Mouse (Mus musculus) forebrain, postnatal 0 days (tissue): ENCODE measurements around the gene Mat2a. TPM values are rescaled to one million over a fixed set of nuclear protein-coding genes. Genes with fewer than 3 reads are reported as not detected.

Experiments
- ATAC-seq: fragments of 200-750 bp; cut with Nextera tagmentation; 2 replicates; pipeline ENCODE4 v1.8.0; 2017; ENCODE audit warnings: mild to moderate bottlenecking, moderate library complexity
- DNase-seq: peaks from one replicate; pipeline ENCODE4 v3.0.0-alpha.2; 2015
- H3K27ac ChIP-seq: fragments of 300-500 bp; sonication (generic); 2 replicates; pipeline ENCODE4 v1.5.1; 2014; ENCODE audit warnings: low read depth, mild to moderate bottlenecking, antibody characterized with exemption, low read length, moderate library complexity, mixed read lengths
- H3K27me3 ChIP-seq: fragments of 300-500 bp; sonication (generic); 2 replicates; pipeline ENCODE4 v1.6.1; 2014; ENCODE audit warnings: mild to moderate bottlenecking, low read length, mixed read lengths; ENCODE audit not compliant: insufficient read depth
- H3K36me3 ChIP-seq: fragments of 300-500 bp; sonication (generic); 2 replicates; pipeline ENCODE4 v1.6.1; 2014; ENCODE audit warnings: mild to moderate bottlenecking, moderate library complexity; ENCODE audit not compliant: insufficient read depth
- H3K4me1 ChIP-seq: fragments of 300-500 bp; sonication (generic); 2 replicates; pipeline ENCODE4 v1.6.1; 2014; ENCODE audit warnings: antibody characterized with exemption; ENCODE audit not compliant: insufficient read depth
- H3K4me2 ChIP-seq: fragments of 300-500 bp; sonication (generic); 2 replicates; pipeline ENCODE4 v1.6.1; 2014; ENCODE audit warnings: low read depth, mild to moderate bottlenecking, moderate library complexity
- H3K4me3 ChIP-seq: fragments of 300-500 bp; sonication (generic); 2 replicates; pipeline ENCODE4 v1.5.1; 2014; ENCODE audit warnings: low read depth, low read length, mixed read lengths
- H3K9ac ChIP-seq: fragments of 300-500 bp; sonication (generic); 2 replicates; pipeline ENCODE4 v1.6.1; 2014; ENCODE audit warnings: mild to moderate bottlenecking
- H3K9me3 ChIP-seq: fragments of 300-500 bp; sonication (generic); 2 replicates; pipeline ENCODE4 v1.6.1; 2016; ENCODE audit warnings: low read length
- CTCF ChIP-seq: sonication (generic); IDR thresholded peaks from 2 replicates; pipeline ENCODE4 v1.5.1; 2016; ENCODE audit warnings: antibody characterized with exemption, control low read depth, low read depth
- WGBS: fragments of 180-500 bp; shearing (Covaris S2); extraction: QIAGEN DNeasy Blood & Tissue Kit; methylation state at CpG from one replicate; pipeline ENCODE4 v1.1.7; 2014; 5-methylcytosine and 5-hydroxymethylcytosine counted together
- polyA plus RNA-seq: library from polyadenylated mRNA; unstranded; fragments of >200 nt; fragmentation: Nextera tagmentation; extraction: Ambion mirVana; gene quantifications from 2 replicates; pipeline ENCODE4 v1.2.1, GENCODE M21; 2015
- total RNA-seq: library from RNA; depleted of rRNA; stranded (reverse); fragments of >200 nt; gene quantifications from 2 replicates; pipeline ENCODE4 v1.2.3, GENCODE M21; 2014

The Mat2a gene
- total and polyA plus RNA-seq, 2 experiments from 2014 or later: 145 to 246 TPM

GRCm38 (mm10) chr6:72401875-72402274 is 37.5 kb downstream of the Mat2a start:
- H3K9ac ChIP-seq: no peak overlapping the region
- H3K9me3 ChIP-seq: no peaks in the 10 kb centered on the region
- no peak overlapping the region for H3K4me3 ChIP-seq
- ATAC-seq (no peak), DNase-seq (peak; percentile 72)
- no peak overlapping the region for H3K27ac ChIP-seq
- TF ChIP-seq CTCF: peak; percentile 77
- no peaks in the 10 kb centered on the region for H3K27me3 ChIP-seq
- no peak overlapping the region for H3K4me2 ChIP-seq
- 17% methylated on average over 7 of the region's 7 CpGs for WGBS
- no peaks in the 10 kb centered on the region for H3K36me3 ChIP-seq
- no peaks in the 10 kb centered on the region for H3K4me1 ChIP-seq

- H3K4me3 ChIP-seq: no peak overlapping the region
- no peak overlapping the region for H3K4me2 ChIP-seq
- no peaks in the 10 kb centered on the region for H3K27me3 ChIP-seq
- TF ChIP-seq CTCF: no peak
- H3K9me3 ChIP-seq: no peaks in the 10 kb centered on the region
- DNase-seq (no peak), ATAC-seq (no peak)
- no peak overlapping the region for H3K9ac ChIP-seq
- no peak overlapping the region for H3K27ac ChIP-seq
- H3K36me3 ChIP-seq: no peaks in the 10 kb centered on the region
- no peaks in the 10 kb centered on the region for H3K4me1 ChIP-seq
- 54% methylated on average over 2 of the region's 2 CpGs for WGBS
These were observed 39.4 kb downstream of the Mat2a start for GRCm38 (mm10) chr6:72399967-72400366.

GRCm38 (mm10) chr6:72396837-72397251 is 42.5 kb downstream of the Mat2a start:
- 78% methylated on average over 10 of the region's 10 CpGs for WGBS
- Histone ChIP-seq H3K27ac (no peak overlapping the region), H3K36me3 (no peaks in the 10 kb centered on the region), H3K4me1 (no peaks in the 10 kb centered on the region), H3K4me3 (no peak overlapping the region), H3K27me3 (no peaks in the 10 kb centered on the region), H3K4me2 (no peak overlapping the region), H3K9ac (no peak overlapping the region), H3K9me3 (no peaks in the 10 kb centered on the region)
- no peak for ATAC-seq
- DNase-seq: no peak
- no peak for TF ChIP-seq CTCF

GRCm38 (mm10) chr6:72392341-72392740 is 47.0 kb downstream of the Mat2a start:
- H3K9ac ChIP-seq: no peak overlapping the region
- ATAC-seq: no peak
- no peak overlapping the region for H3K27ac ChIP-seq
- 88% methylated on average over 5 of the region's 5 CpGs for WGBS
- H3K4me1 ChIP-seq: 0 out of 2 replicates have a peak, but pooled peaks cover 4% of the 10 kb centered on the region
- TF ChIP-seq CTCF: no peak
- no peak overlapping the region for H3K4me3 ChIP-seq
- no peak overlapping the region for H3K4me2 ChIP-seq
- no peaks in the 10 kb centered on the region for H3K9me3 ChIP-seq
- DNase-seq: no peak
- no peaks in the 10 kb centered on the region for H3K36me3 ChIP-seq
- no peaks in the 10 kb centered on the region; the same call in 1 of the 2 replicates for H3K27me3 ChIP-seq

- TF ChIP-seq CTCF: no peak
- Histone ChIP-seq H3K36me3 (no peaks in the 10 kb centered on the region), H3K4me3 (no peak overlapping the region), H3K27ac (no peak overlapping the region), H3K9me3 (no peaks in the 10 kb centered on the region), H3K27me3 (no peaks in the 10 kb centered on the region; the same call in 1 of the 2 replicates), H3K9ac (no peak overlapping the region), H3K4me1 (0 out of 2 replicates have a peak, but pooled peaks cover 4% of the 10 kb centered on the region), H3K4me2 (peak overlapping the region; percentile 51)
- WGBS: 23% methylated on average over 12 of the region's 12 CpGs
- ATAC-seq (no peak), DNase-seq (no peak)
These were observed 48.4 kb downstream of the Mat2a start for GRCm38 (mm10) chr6:72390795-72391521.

GRCm38 (mm10) chr6:72389941-72390771 is 49.2 kb downstream of the Mat2a start, which contains the start of gene Vamp8:
Gene Vamp8, minus strand, starts transcription at chr6:72390703.
- no peak for TF ChIP-seq CTCF
- Histone ChIP-seq H3K4me3 (peak within 1 kb of the TSS; percentile 27), H3K27ac (peak within 1 kb of the TSS; percentile 36; the same call in 1 of the 2 replicates), H3K27me3 (no peaks in the 10 kb centered on the region; the same call in 1 of the 2 replicates), H3K9me3 (no peaks in the 10 kb centered on the region), H3K9ac (peak within 1 kb of the TSS; percentile 18; the same call in 1 of the 2 replicates), H3K4me2 (peak within 1 kb of the TSS; percentile 51), H3K4me1 (0 out of 2 replicates have a peak, but pooled peaks cover 4% of the 10 kb centered on the region), H3K36me3 (no peaks in the 10 kb centered on the region)
- ATAC-seq (peak; percentile 16; the same call in 1 of the 2 replicates), DNase-seq (peak; percentile 17)
- WGBS: under 1% methylated on average over 33 of the region's 33 CpGs
